Mouse (Mus musculus) liver, adult 2 months (tissue): ENCODE measurements around the gene Lrp3.

Source experiments
- CTCF ChIP-seq: fragments of 200-500 bp; IDR thresholded peaks from 2 replicates; pipeline ENCODE4 v1.5.1; 2011; ENCODE audit warnings: low read depth, low read length, control low read depth
- POLR2A ChIP-seq: fragments of 200-500 bp; IDR thresholded peaks from 2 replicates; pipeline ENCODE4 v1.6.1; 2011; ENCODE audit warnings: low read length, control low read depth; ENCODE audit not compliant: insufficient read depth; ENCODE audit errors: extremely low read depth

- TF ChIP-seq CTCF (no peak), POLR2A (no peak)
These were observed 60.8 kb downstream of the Lrp3 start for GRCm38 (mm10) chr7:35154449-35154848.
